Mouse (Mus musculus) lung, postnatal 0 days (tissue): ENCODE measurements around the gene Thbs2.

Source experiments
- CTCF ChIP-seq: IDR thresholded peaks from 2 replicates; pipeline ENCODE4 v1.5.1; 2016; ENCODE audit warnings: antibody characterized with exemption, mild to moderate bottlenecking
- EP300 ChIP-seq: IDR thresholded peaks from 2 replicates; pipeline ENCODE4 v1.6.1; 2016; ENCODE audit warnings: antibody characterized with exemption, mild to moderate bottlenecking, control low read depth

DNA sequence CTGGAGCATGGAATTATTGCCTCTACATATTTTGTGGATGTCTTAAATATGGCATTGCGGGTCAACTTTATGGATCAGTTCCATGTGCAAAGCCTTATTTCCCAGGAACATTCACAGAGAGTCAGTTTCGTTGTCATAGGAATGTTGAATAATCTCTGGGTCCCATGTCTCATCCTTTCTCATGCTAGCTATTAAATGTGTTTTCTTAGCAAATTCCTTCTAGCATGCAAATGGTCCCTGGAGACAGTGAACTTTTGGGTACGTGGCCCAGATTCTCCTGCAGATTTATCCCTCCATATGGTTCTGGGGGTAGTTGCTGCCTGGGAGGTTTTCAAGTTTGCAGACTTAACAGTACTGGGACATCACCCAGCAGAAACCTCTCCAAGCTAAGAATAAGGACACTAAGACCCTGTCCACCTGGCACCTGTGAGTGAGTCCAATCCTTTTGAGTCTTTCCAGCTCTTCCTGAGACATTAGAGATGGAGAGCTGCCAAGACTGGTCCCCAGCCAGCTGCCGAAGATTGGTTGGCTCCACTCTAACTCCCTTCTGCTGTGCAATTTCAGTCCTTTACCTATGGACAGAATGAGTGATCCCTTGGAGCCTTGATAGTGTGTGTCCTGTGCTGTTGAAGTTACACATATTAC, 45.9 kb downstream of the Thbs2 start:
- TF ChIP-seq CTCF (no peak), EP300 (no peak)
